Mouse (Mus musculus) urinary bladder, adult 2 months (tissue): ENCODE results near the gene Med27. TPM values are rescaled to one million over a fixed set of nuclear protein-coding genes. Genes with fewer than 3 reads are reported as not detected.

Experiments used
- DNase-seq: peaks from one replicate; pipeline ENCODE4 v3.0.0; 2022; ENCODE audit warnings: low spot score
- polyA plus RNA-seq: library from polyadenylated mRNA; depleted of rRNA; stranded (reverse); fragments of >200 nt; gene quantifications from 2 replicates; pipeline ENCODE4 v1.2.3, GENCODE M21; 2012

Gene Med27
- polyA plus RNA-seq, 1 experiment = 40.2 TPM

DNA sequence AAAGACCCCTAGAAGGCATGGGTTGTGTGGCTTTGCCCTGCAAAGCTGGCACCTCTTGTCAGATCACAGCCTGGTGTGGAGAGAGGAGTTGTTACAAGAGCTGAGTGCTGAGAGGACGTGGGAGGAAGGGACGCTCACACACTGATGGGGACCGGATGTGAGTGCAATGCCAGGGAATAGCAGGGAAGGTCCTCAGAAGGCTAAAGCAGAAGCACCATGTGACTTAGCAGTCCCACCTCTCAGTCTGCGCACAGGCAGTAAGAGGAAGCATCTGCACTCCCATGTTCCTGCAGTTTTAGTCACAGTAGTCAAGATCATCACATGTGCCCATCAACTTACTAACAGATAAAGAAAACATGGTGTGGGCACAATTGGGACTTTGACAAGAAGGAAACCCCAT, 119.8 kb downstream of the Med27 start:
- no peak for DNase-seq

DNA sequence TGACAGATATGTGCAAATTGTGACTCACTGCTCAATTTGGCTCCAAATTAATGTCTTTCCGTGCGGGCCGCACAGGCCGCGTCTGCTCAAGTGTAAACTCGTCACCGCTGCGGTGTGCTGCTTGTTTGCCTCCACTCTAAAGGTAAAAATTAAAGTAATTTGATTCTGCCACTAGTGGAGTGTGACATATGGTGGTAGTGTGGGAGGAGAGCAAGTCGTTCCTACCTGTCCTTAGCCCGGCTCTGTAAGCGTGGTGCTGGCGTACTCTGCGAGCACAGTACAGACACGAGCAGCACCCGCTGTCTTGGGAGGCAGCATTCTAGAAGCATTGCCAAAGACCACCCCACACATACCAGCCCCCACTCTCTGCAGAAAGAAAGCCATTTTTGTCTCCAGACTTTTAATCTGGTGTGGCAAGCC, 121.9 kb downstream of the Med27 start:
- no peak for DNase-seq

DNA sequence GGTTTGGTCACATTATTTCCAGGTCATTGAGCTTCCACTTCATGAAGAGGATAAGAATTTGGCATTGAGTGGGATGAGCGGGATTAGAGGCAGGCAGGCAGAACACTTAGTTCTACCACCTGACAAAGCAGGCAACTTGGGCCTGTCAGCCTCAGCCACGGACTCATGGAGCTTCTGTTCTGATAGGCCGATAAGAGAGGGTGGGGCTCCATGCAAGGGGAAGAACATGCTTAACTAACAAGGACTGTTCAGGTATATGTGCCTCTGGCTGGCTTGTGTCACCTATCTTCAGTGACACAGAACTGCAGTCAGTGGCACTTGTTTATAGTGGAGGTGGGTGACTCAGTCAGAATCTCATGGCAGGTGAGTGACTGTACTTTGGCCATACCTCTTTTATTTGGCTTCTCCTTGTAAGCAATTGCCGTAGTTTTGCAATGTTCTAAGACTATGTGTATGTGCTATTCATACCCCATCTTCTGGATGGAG, 126.4 kb downstream of the Med27 start:
- DNase-seq = no peak

- no peak for DNase-seq
These were observed 127.3 kb downstream of the Med27 start for GRCm38 (mm10) chr2:29473907-29474306.

DNA sequence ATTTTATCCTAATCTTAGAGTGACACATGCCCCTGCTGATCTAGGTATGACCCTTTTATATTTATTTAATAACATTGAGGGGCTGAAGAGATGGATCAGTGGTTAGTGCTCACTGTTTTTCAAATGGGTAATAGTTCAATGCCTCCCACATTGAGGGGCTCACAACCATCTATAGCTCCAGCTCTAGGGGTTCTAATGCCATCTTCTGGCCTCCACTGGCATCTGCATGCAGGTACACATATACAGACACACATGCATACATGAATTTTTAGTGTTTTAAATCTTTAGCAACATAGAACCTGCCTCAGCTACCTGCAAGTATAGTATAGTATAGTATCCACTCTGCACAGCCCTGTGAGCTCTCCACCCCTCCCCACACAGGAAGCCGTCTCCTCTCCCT, 130.1 kb downstream of the Med27 start:
- DNase-seq = no peak

- no peak for DNase-seq
These were observed 135.2 kb downstream of the Med27 start for GRCm38 (mm10) chr2:29481856-29482255.

- DNase-seq = no peak
These were observed 136.5 kb downstream of the Med27 start for GRCm38 (mm10) chr2:29482979-29483718.

- DNase-seq = no peak
These were observed 138.9 kb downstream of the Med27 start for GRCm38 (mm10) chr2:29485519-29485918.

DNA sequence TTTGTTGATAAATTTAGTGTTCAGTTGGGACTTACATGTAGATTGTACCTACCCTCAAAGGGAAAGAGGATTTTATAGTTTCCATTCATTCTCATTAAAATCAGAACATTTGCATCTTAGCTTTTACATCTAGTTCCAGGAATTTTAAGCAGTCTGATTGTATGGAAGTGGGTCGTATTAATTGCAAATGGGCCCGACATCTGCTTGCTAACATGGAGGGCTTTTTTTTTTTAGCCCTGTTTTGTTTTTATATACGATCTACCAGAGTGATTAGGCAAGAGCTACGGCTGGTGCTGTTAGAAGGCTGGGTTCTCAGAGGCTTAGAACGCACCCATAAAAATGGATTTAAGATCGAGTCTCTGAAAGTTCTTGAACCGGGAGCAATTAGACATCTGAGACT, 139.9 kb downstream of the Med27 start:
- DNase-seq = no peak

GRCm38 (mm10) chr2:29487652-29488051, 141.0 kb downstream of the Med27 start:
- DNase-seq = no peak

GRCm38 (mm10) chr2:29488379-29489236, 142.0 kb downstream of the Med27 start:
- DNase-seq = no peak

- no peak for DNase-seq
These were observed 145.0 kb downstream of the Med27 start for GRCm38 (mm10) chr2:29491656-29492055.

GRCm38 (mm10) chr2:29493396-29494031, 146.9 kb downstream of the Med27 start:
- no peak for DNase-seq

- DNase-seq = no peak
These were observed 148.7 kb downstream of the Med27 start for GRCm38 (mm10) chr2:29495271-29495670.

DNA sequence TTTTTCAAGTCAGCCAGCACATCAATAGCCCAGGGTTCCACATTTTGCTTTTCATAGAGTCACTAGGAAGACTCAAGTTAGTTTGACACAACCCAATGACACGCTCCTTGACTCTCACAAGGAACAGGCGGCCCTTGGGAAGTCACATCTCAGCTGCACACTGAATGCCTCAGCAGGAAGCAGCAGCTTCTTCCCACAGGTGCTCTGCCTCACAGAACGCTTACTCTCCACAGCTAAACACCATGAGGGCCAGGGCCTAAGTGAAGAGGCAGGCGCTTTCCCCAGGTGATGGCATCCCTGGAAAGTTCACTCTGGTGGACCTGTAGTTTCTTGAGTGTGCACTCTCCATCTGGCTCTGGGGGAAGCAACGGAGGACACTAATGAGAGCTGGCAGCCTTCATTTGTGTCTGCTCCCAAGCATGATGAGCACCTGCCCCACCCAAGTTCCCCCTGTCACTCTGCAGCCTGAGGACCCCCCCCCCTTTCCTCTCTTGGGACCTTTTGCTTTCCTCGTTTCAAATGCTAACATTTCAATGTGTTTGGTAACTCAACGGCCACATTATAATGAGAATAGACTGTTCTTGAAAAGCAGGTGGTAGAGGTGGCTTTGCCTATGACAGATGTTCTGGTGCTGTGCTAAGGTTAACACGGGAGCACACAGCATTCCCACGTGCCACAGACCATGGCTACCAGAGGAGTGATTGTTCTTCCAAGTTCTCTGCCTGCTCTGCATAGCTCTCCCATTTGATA, 154.2 kb downstream of the Med27 start:
- no peak for DNase-seq

GRCm38 (mm10) chr2:29501381-29501780, 154.8 kb downstream of the Med27 start:
- no peak for DNase-seq

GRCm38 (mm10) chr2:29504848-29505247, 158.2 kb downstream of the Med27 start:
- no peak for DNase-seq

- DNase-seq = no peak
These were observed 159.8 kb downstream of the Med27 start for GRCm38 (mm10) chr2:29506411-29506810.

GRCm38 (mm10) chr2:29513131-29513530, 166.5 kb downstream of the Med27 start:
- no peak for DNase-seq

DNA sequence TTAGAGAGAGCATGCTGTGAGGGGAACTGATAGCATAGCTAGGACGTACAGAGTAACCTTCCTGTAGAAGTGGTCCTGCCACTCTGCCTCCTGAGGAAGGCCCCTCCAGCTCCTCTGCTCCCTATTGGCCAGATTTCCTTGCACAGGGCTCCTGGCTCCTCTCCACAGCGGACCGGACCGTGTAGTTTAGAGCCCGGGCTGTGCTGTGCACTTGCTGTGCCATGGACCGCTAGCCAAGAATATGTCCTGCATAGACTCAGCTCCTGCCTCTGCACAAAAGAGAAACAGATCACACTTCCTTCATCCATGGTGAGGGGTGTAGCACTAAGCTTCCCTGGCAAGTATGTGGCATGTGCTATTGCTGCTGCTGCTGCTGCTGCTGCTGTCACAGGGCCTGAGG, 168.2 kb downstream of the Med27 start:
- DNase-seq = no peak

DNA sequence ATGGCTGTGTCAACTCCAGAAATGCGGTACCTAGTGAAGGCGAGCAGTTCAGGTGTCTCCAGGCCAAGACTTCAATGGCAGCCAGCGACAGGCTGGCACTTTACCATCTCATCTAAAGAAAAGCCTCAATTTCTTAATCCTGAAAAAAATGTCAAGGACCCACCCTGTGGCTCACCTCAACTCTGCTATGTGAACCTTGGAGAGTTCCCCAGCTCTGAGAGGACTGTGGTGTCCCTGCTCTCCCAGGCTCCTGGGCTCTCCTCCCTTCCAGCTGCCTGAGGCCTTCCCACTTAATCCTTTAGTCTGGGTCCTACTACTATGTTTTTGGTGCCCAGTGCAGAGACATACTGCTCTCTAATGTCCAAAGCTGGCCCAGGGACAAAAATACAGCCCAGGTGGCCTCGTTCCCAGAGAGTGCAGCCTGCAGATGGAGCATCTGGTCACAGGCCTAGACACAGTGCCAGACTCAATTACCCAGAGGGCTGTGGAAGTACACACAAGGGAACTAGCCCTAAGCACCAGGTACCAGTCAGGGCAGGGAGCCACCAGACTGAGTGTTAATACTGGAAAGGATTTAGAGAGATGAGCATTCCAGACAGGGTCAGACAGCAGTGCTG, 169.3 kb downstream of the Med27 start:
- no peak for DNase-seq
